Mouse (Mus musculus) CD4-positive, CD25-positive, alpha-beta regulatory T cell, adult 4 months (primary cell): ENCODE data around the gene Lancl3. TPM values are rescaled to one million over a fixed set of nuclear protein-coding genes. Genes with fewer than 3 reads are reported as not detected.

Experiments
- ATAC-seq: one replicate; pipeline ENCODE4 v1.8.0; 2017
- polyA plus RNA-seq, 2 experiments: library from polyadenylated mRNA; unstranded; fragments of 100-300 nt; shearing (Covaris generic); gene quantifications; one replicate each; pipeline ENCODE4 v1.2.1; 2017

Gene Lancl3
- polyA plus RNA-seq, result under 1 TPM; 0.39 to 0.85 TPM

- ATAC-seq, result peak; percentile 50
These were observed at the start of gene Lancl3 for GRCm38 (mm10) chrX:9199761-9200371. Gene Lancl3 (plus strand): TSS chrX:9199902.

- ATAC-seq, result no peak
These were observed 20.7 kb upstream of the Lancl3 start for GRCm38 (mm10) chrX:9179011-9179410.

- ATAC-seq, result peak; percentile 85
These were observed 18.1 kb upstream of the Lancl3 start for GRCm38 (mm10) chrX:9181570-9181969.

- peak; percentile 72 for ATAC-seq
These were observed 747 bp downstream of the Lancl3 start for GRCm38 (mm10) chrX:9200380-9200917.

- no peak for ATAC-seq
These were observed 2.3 kb downstream of the Lancl3 start for GRCm38 (mm10) chrX:9201954-9202353.

GRCm38 (mm10) chrX:9202781-9203405, 3.2 kb downstream of the Lancl3 start:
- ATAC-seq, result no peak

- ATAC-seq, result no peak
These were observed 5.4 kb downstream of the Lancl3 start for GRCm38 (mm10) chrX:9205121-9205520.

GRCm38 (mm10) chrX:9216244-9216643, 16.5 kb downstream of the Lancl3 start:
- no peak for ATAC-seq

GRCm38 (mm10) chrX:9219570-9219969, 19.9 kb downstream of the Lancl3 start:
- peak; percentile 87 for ATAC-seq

GRCm38 (mm10) chrX:9221206-9221605, 21.5 kb downstream of the Lancl3 start:
- ATAC-seq, result peak; percentile 63

GRCm38 (mm10) chrX:9221736-9222135, 22.0 kb downstream of the Lancl3 start:
- no peak for ATAC-seq

GRCm38 (mm10) chrX:9222412-9223221, 22.9 kb downstream of the Lancl3 start:
- ATAC-seq, result no peak

GRCm38 (mm10) chrX:9227105-9227504, 27.4 kb downstream of the Lancl3 start:
- ATAC-seq, result no peak

GRCm38 (mm10) chrX:9240737-9241591, 41.3 kb downstream of the Lancl3 start:
- no peak for ATAC-seq

- ATAC-seq, result peak; percentile 87
These were observed 43.7 kb downstream of the Lancl3 start for GRCm38 (mm10) chrX:9243381-9243864.

GRCm38 (mm10) chrX:9244603-9245336, 45.1 kb downstream of the Lancl3 start:
- no peak for ATAC-seq

- ATAC-seq, result no peak
These were observed 49.2 kb downstream of the Lancl3 start for GRCm38 (mm10) chrX:9248911-9249310.

- no peak for ATAC-seq
These were observed 54.3 kb downstream of the Lancl3 start for GRCm38 (mm10) chrX:9253990-9254389.

- ATAC-seq, result no peak
These were observed 55.2 kb downstream of the Lancl3 start for GRCm38 (mm10) chrX:9254901-9255300.

- no peak for ATAC-seq
These were observed 57.1 kb downstream of the Lancl3 start, which contains the start of gene Gm14862 for GRCm38 (mm10) chrX:9256766-9257165. Gene Gm14862 (minus strand): TSS chrX:9256899.

- ATAC-seq, result no peak
These were observed 58.1 kb downstream of the Lancl3 start for GRCm38 (mm10) chrX:9257831-9258230.
